Mouse (Mus musculus) lung, postnatal 36 days (tissue): ENCODE data around the gene Ahnak.
A peak's percentile ranks its signal among the peaks of the same experiment; 100 is the strongest.
"Not testable (repeated sequence)": the region's sequence is repeated elsewhere in the genome, so short reads cannot be mapped to it uniquely, and the experiment has no call there.

Source experiments
- DNase-seq: peaks from one replicate; pipeline ENCODE4 v3.0.0; 2022; ENCODE audit warnings: mixed read lengths

The Ahnak gene

DNA sequence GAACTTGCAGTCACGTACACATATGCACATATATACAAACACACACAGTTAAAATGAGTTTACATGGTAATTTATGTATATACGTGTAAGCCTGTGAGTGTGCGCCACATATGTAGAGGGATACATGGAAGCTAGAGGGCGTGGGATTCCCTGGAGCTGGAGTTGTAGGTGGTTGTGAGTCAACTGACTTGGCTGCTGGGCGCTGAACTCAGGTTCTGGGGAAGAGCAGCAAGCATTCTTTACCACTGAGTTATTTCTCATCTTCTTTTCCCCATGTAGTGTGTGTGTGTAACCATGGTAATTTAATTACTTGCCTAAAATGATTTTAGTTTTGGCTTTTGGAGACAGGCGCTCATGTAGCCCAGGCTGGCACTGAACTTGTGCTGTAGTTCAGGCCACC lies 7.5 kb downstream of the Ahnak start:
- no peak for DNase-seq

GRCm38 (mm10) chr19:8997546-8997945 lies 8.5 kb downstream of the Ahnak start:
- DNase-seq, result peak; percentile 97

DNA sequence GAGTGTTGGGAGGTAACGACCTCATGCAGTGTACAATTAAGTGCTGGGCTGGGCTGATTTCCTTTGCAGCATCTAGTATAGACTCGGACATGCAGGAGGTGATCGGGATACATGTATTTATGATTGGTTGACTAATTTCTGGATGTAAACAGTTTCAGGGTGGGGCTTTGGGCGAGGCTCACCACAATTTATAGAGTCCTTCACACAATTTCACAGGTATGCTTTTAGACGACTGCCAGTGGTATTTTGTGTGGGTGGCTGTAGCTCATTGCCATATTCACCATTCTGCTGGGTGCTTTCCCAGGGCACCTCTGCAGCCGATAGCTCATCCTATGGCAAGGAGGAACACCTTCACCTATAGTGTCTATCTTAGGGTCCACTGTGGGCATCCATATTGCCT lies 9.5 kb downstream of the Ahnak start:
- no peak for DNase-seq

DNA sequence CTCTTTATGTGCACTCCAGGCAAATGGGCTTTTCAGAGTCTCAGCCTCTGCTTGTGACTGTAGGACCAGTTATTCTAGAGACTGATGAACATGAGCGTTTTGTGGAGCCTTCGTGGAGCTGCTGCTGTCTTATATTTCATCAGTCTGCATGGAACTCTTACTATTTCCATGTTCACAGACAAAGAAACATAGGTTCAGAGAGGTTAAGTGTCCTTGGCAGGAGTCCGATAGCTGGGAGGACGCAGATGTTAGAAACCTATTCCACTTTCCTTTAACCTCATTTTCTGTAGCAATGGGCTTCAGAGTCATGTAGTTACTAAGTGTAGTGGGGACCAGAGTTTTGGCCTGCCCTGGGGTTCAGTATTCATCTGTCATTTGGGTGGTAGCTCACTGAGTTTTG lies 10.1 kb downstream of the Ahnak start:
- peak; percentile 35 for DNase-seq

DNA sequence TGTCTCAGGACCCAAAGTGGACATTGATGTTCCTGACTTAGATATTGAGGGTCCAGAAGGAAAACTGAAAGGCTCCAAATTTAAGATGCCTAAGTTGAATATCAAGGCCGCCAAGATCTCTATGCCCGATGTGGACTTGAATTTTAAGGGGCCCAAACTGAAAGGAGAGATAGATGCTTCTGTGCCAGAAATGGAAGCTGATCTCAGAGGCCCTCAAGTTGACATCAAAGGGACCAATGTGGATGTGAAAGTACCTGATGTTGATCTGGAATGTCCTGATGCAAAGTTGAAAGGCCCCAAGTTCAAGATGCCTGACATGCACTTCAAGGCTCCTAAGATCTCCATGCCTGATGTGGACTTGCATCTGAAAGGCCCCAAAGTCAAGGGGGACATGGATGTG lies 17.8 kb downstream of the Ahnak start:
- not testable (repeated sequence) for DNase-seq

DNA sequence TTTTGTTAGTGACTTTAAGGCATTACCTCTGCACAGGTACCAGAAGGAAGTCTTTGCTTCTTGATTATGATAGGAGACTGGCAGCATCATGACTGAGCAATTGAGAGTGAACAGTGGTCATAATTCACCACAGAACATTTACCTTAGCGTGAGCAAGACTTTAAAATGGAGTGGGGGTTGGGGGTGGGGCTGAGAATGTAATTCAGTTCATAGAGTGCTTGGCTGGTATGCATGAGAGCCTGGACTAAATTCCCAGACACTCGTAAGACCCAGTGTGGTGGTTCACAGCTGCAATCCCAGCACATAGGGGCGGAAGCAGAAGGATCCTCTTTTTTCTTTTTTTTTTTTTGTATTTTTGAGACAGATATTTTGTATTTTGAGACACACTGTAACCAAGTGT lies 30.2 kb downstream of the Ahnak start:
- peak; percentile 61 for DNase-seq

GRCm38 (mm10) chr19:9023021-9023778 lies 34.1 kb downstream of the Ahnak start:
- DNase-seq, result peak; percentile 67

DNA sequence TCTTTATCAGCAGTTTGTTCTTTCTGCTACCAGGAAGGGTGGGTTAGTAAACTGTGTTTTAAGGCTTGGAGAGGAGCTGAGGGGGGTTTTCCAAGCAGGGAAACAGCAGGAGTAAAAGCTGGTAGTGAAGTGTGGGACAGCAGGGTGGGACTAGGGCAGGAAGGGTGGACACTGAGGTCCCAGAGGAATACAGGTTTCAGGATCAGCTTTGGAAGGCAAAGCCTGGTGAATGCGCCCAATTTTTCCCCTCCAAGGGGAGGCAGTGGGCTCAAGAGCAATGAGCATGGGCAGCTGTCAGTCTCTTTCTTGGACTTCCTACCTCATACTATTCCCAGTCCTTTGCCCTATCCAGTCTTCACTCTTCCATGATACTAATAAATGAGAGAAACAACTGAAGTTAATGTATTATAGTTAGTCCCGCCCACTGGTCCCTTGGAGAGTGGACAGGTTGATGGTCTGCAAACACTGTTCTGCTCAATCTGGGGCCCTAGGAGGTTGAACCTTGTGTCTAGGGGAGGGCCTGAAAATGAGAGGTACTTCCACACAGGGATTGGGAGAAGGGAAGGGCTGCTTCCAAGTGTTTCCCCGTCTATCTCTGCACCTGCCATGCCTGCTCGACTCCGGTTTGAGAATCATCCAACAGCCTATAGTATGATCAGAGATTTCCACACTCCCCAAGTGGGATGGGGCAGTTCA lies 36.6 kb downstream of the Ahnak start:
- no peak for DNase-seq

DNA sequence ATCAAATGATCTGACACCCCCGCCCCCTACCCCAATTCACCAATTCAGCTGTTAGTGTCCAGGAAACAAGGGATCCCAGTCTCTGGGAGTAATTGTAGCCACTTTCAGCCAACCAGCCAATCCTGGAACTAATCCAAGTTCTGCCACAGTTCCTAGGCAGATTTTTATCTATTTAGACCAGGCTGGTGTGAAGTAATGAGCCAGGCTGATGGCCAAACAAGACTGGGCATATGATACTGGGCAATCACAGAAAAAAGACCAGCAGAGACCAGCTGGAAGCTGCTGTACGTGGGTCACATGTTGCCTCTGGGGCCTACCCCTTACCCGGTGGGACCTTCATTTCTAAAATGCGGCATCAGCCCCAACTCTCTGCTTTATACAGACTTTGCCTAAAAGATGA lies 37.5 kb downstream of the Ahnak start:
- DNase-seq, result no peak

- peak; percentile 88 for DNase-seq
Observed at GRCm38 (mm10) chr19:9027795-9028194, 38.7 kb downstream of the Ahnak start.

- DNase-seq, result no peak
Observed at GRCm38 (mm10) chr19:9028375-9028774, 39.3 kb downstream of the Ahnak start.

- no peak for DNase-seq
Observed at GRCm38 (mm10) chr19:9029640-9030262, 40.7 kb downstream of the Ahnak start.

GRCm38 (mm10) chr19:9032502-9033129 lies 43.5 kb downstream of the Ahnak start:
- DNase-seq, result no peak

DNA sequence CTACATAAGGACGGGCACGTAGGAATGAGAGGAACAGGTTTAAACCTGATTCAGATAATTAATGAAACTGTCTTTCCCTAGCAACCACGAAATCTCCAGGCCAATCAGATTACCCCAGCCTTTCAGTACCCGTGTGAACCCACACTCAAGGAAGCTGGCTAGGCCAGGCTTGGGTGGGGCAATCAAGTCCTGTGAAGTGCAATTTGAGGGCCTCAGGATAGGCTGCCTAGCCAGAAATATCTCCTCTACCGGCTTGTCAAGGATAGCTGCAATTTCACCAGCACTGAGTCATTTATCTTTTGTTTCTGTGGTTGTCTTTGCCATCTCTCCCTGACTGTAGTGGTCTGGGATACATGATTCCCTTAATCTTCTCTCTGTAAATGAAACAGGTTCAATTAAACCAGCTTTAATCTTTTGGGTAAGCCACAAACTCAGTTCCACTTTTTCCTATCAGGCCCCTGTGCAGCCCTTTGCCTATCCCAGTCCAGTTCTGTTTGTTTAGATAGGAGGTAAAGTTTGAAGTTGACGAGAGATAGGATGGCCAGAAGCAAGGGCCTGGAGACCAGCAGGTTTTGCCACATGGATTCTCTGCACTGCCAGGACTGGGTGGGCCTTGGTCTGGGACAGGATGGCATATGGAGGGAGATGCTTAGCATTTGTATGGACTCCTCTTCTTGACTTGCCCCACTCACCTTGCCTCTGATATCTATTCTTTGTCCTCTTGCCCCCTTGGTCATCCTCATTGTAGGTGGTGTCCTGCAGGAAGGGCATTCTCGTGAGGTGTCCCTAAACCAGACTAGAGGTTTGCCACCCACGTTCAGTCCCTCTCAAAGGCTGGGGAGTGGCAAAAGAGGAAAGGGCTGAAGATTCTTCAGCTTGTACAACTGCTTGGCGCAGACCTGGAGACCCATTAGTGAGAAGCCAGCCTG lies 44.6 kb downstream of the Ahnak start:
- peak; percentile 85 for DNase-seq

- no peak for DNase-seq
Observed at GRCm38 (mm10) chr19:9034480-9034879, 45.4 kb downstream of the Ahnak start.

DNA sequence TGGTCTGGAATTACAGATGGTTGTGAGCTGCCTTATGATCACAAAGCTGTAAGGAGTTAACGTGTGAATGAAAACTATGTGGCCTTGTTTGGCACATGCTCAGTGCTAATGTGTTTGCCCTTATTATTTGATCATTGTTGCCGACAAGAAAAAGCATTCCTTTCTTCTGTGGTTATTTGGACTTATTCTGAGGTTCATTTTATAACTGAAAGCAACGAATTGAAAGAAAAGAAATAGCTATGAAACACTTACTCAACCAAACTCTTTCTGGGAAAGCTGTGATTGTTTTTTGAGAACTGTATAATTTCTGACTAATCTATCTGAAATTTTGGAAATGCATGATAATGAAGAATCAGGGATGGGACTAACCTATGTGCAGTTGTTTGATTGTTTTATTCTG lies 46.0 kb downstream of the Ahnak start:
- no peak for DNase-seq

- DNase-seq, result no peak
Observed at GRCm38 (mm10) chr19:9038136-9038535, 49.1 kb downstream of the Ahnak start.

GRCm38 (mm10) chr19:9039266-9039665 lies 50.2 kb downstream of the Ahnak start:
- no peak for DNase-seq

DNA sequence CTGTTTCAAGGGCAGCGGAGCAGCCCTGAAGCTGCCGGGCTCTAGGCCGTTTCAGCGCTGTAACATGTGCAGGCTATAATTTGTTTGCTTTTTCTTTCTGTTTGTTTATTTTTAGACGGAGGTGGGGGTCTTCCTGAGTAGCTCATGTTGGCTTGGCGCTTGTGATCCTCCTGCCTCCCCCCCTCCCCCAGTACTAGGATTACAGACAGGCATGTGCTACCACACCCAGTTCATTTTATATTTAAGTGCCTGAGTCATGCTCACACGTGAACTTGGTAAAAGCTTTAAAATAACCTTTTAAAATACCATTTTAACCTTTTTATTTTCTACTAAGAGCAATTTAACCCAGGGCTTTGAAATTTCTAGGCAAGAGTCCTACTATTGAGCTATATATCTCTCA lies 50.8 kb downstream of the Ahnak start:
- DNase-seq, result peak; percentile 33

GRCm38 (mm10) chr19:9040649-9041048 lies 51.6 kb downstream of the Ahnak start:
- no peak for DNase-seq

DNA sequence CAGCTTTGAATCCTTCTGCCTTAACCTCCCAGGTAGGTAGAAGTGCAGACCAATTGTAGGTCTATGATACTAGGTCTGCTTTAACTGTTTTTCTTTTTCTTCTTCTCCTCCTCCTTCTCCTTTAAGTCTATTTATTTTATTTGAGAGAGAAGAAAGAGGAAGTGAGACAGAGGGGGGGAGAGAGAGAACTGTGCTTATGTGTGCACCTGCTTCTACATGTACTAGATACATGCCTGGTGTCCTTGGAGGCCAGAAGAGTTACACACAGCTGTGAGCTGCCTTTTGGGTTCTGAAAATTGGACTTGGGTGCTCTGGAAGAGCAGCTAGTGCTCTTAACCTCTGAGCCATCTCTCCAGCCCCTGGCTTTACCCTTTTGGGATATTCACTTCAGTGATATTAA lies 52.0 kb downstream of the Ahnak start:
- no peak for DNase-seq

- DNase-seq, result no peak
Observed at GRCm38 (mm10) chr19:9043123-9043522, 54.0 kb downstream of the Ahnak start.
